Mouse (Mus musculus): ENCODE measurements around the gene Mcm2.

The Mcm2 gene

GRCm38 (mm10) chr6:88898534-88899048 lies at the start of gene Mcm2:
Mcm2 (minus strand) TSS chr6:88898780.
- DNase-seq (ENCODE audit: low spot score in 2 of 2), result peak; percentile 96

GRCm38 (mm10) chr6:88947771-88948170 lies 49.2 kb upstream of the Mcm2 start:
- DNase-seq (ENCODE audit: low spot score in 2 of 2), result peak; percentile 14 to 26

GRCm38 (mm10) chr6:88946442-88946841 lies 47.9 kb upstream of the Mcm2 start:
- peak; percentile 23 to 24 for DNase-seq (ENCODE audit: low spot score in 2 of 2)

GRCm38 (mm10) chr6:88943666-88944065 lies 45.1 kb upstream of the Mcm2 start:
- DNase-seq (ENCODE audit: low spot score in 2 of 2), result peak in 1 of 2 experiments; percentile 15

- DNase-seq (ENCODE audit: low spot score in 2 of 2), result peak; percentile 91
Measured at GRCm38 (mm10) chr6:88942595-88942994, 44.0 kb upstream of the Mcm2 start.

GRCm38 (mm10) chr6:88941628-88942027 lies 43.0 kb upstream of the Mcm2 start:
- peak in 1 of 2 experiments; percentile 24 for DNase-seq (ENCODE audit: low spot score in 2 of 2)

- DNase-seq (ENCODE audit: low spot score in 2 of 2), result peak in 1 of 2 experiments; percentile 48
Measured at GRCm38 (mm10) chr6:88940090-88940916, 41.7 kb upstream of the Mcm2 start.

GRCm38 (mm10) chr6:88939281-88940089 lies 40.9 kb upstream of the Mcm2 start:
- DNase-seq (ENCODE audit: low spot score in 2 of 2), result peak; percentile 77 to 81

- DNase-seq (ENCODE audit: low spot score in 2 of 2), result no peak
Measured at GRCm38 (mm10) chr6:88938664-88939055, 40.1 kb upstream of the Mcm2 start.

- DNase-seq (ENCODE audit: low spot score in 2 of 2), result peak in 1 of 2 experiments; percentile 44
Measured at GRCm38 (mm10) chr6:88937971-88938663, 39.5 kb upstream of the Mcm2 start.

- peak in 1 of 2 experiments; percentile 52 for DNase-seq (ENCODE audit: low spot score in 2 of 2)
Measured at GRCm38 (mm10) chr6:88937214-88937549, 38.6 kb upstream of the Mcm2 start.

- DNase-seq (ENCODE audit: low spot score in 2 of 2), result peak in 1 of 2 experiments; percentile 21
Measured at GRCm38 (mm10) chr6:88936342-88937213, 38.0 kb upstream of the Mcm2 start.

GRCm38 (mm10) chr6:88935735-88936276 lies 37.2 kb upstream of the Mcm2 start:
- DNase-seq (ENCODE audit: low spot score in 2 of 2), result peak in 1 of 2 experiments; percentile 83

GRCm38 (mm10) chr6:88934816-88935215 lies 36.2 kb upstream of the Mcm2 start:
- peak; percentile 51 to 54 for DNase-seq (ENCODE audit: low spot score in 2 of 2)

GRCm38 (mm10) chr6:88934132-88934531 lies 35.6 kb upstream of the Mcm2 start:
- peak in 1 of 2 experiments; percentile 20 for DNase-seq (ENCODE audit: low spot score in 2 of 2)

GRCm38 (mm10) chr6:88931449-88931848 lies 32.9 kb upstream of the Mcm2 start:
- DNase-seq (ENCODE audit: low spot score in 2 of 2), result no peak

GRCm38 (mm10) chr6:88930049-88930448 lies 31.5 kb upstream of the Mcm2 start:
- no peak for DNase-seq (ENCODE audit: low spot score in 2 of 2)

GRCm38 (mm10) chr6:88929451-88929850 lies 30.9 kb upstream of the Mcm2 start:
- DNase-seq (ENCODE audit: low spot score in 2 of 2), result no peak

GRCm38 (mm10) chr6:88928576-88928975 lies 30.0 kb upstream of the Mcm2 start:
- DNase-seq (ENCODE audit: low spot score in 2 of 2), result no peak

GRCm38 (mm10) chr6:88928026-88928425 lies 29.4 kb upstream of the Mcm2 start:
- DNase-seq (ENCODE audit: low spot score in 2 of 2), result no peak

- peak; percentile 83 to 89 for DNase-seq (ENCODE audit: low spot score in 2 of 2)
Measured at GRCm38 (mm10) chr6:88927595-88927994, 29.0 kb upstream of the Mcm2 start.

Measured in right cerebral cortex, postnatal 10 days (tissue).